21 mouse cellular contexts compared by ENCODE assay signal in genomic region chr10:44450835-44451234, GRCm38 (mm10).
DNase-seq lines count a peak whose midpoint lies in the region; ATAC-seq and TF ChIP-seq lines count a peak whose summit lies in the region.
"Had no signal": no experiment of that assay in that cellular context is flagged by ENCODE, and none has a peak within 500 bp of the region (broad histone marks: within the 10 kb centered on the region; RNA-seq: fewer than 3 reads in every experiment).

No protein-coding gene starts in this region.

- peaks cover 7% of the 10 kb centered on the region; the same call in 1 of the 2 replicates for H3K4me1 ChIP-seq in intestine, embryonic 14.5 days (replicated peaks; ENCODE audit: control insufficient read depth, insufficient read depth, low read length)
- H3K4me1 ChIP-seq in intestine, embryonic 16.5 days (ENCODE audit: control insufficient read depth, insufficient read depth, low read length): peaks cover 8% of the 10 kb centered on the region
- H3K4me1 ChIP-seq: embryonic facial prominence, embryonic 12.5 days; forebrain, embryonic 13.5 days; forebrain, embryonic 15.5 days had no signal

- no peaks in the 10 kb centered on the region for H3K36me3 ChIP-seq in intestine, embryonic 14.5 days (ENCODE audit: control insufficient read depth, insufficient read depth, low read length)
- H3K36me3 ChIP-seq in intestine, embryonic 16.5 days (ENCODE audit: control insufficient read depth, insufficient read depth, low read length): no peaks in the 10 kb centered on the region
- H3K36me3 ChIP-seq: embryonic facial prominence, embryonic 10.5 days; embryonic facial prominence, embryonic 12.5 days; forebrain, embryonic 15.5 days had no signal

- ATAC-seq in intestine, embryonic 14.5 days (replicated peaks; ENCODE audit: low FRiP score, low TSS enrichment, low read depth): no peak
- ATAC-seq in intestine, embryonic 16.5 days: no peak
- ATAC-seq: CD4-positive, CD25-positive, alpha-beta regulatory T cell, adult 4 months; forebrain, embryonic 13.5 days; forebrain, embryonic 15.5 days had no signal

- H3K9ac ChIP-seq in intestine, embryonic 14.5 days (ENCODE audit: low read length): no peak overlapping the region
- H3K9ac ChIP-seq in intestine, embryonic 16.5 days (ENCODE audit: low read depth, low read length): no peak overlapping the region
- H3K9ac ChIP-seq: embryonic facial prominence, embryonic 12.5 days; forebrain, embryonic 13.5 days; forebrain, embryonic 15.5 days had no signal

- H3K4me2 ChIP-seq in intestine, embryonic 14.5 days (ENCODE audit: low read length): 0 out of 2 replicates have a peak overlapping the region, but pooled peaks have one; percentile 92
- H3K4me2 ChIP-seq in intestine, embryonic 16.5 days (ENCODE audit: low read depth, low read length): 0 out of 2 replicates have a peak overlapping the region, but pooled peaks have one; percentile 14
- H3K4me2 ChIP-seq: embryonic facial prominence, embryonic 12.5 days; forebrain, embryonic 13.5 days; forebrain, embryonic 15.5 days had no signal

- H3K27ac ChIP-seq in intestine, embryonic 14.5 days (ENCODE audit: low read depth): no peak overlapping the region
- no peak overlapping the region for H3K27ac ChIP-seq in intestine, embryonic 16.5 days (ENCODE audit: low read length)
- H3K27ac ChIP-seq in layer of hippocampus, adult 2 months: no peak overlapping the region
- H3K27ac ChIP-seq in left cerebral cortex, adult 2 months: no peak overlapping the region
- H3K27ac ChIP-seq: embryonic facial prominence, embryonic 10.5 days; embryonic facial prominence, embryonic 12.5 days; forebrain, embryonic 13.5 days; forebrain, embryonic 15.5 days had no signal

- intact Hi-C loops in left cerebral cortex, adult 2 months (cut with DNase I): no loop called here

- H3K4me3 ChIP-seq in intestine, embryonic 14.5 days (ENCODE audit: low read depth, low read length): no peak overlapping the region
- H3K4me3 ChIP-seq in intestine, embryonic 16.5 days (ENCODE audit: low read length): no peak overlapping the region
- no peak overlapping the region for H3K4me3 ChIP-seq in layer of hippocampus, adult 2 months
- H3K4me3 ChIP-seq in left cerebral cortex, adult 2 months: no peak overlapping the region
- H3K4me3 ChIP-seq: embryonic facial prominence, embryonic 10.5 days; embryonic facial prominence, embryonic 12.5 days; forebrain, embryonic 13.5 days; forebrain, embryonic 15.5 days had no signal

- 72% methylated on average over 2 of the region's 2 CpGs for WGBS in intestine, embryonic 14.5 days
- 68% methylated on average over 2 of the region's 2 CpGs for WGBS in intestine, embryonic 16.5 days

- H3K27me3 ChIP-seq in intestine, embryonic 14.5 days (replicated peaks; ENCODE audit: control insufficient read depth, insufficient read depth, low read length): peaks cover 5% of the 10 kb centered on the region
- H3K27me3 ChIP-seq in intestine, embryonic 16.5 days (replicated peaks; ENCODE audit: control insufficient read depth, insufficient read depth, low read length): no peaks in the 10 kb centered on the region

- no peaks in the 10 kb centered on the region for H3K9me3 ChIP-seq in intestine, embryonic 14.5 days (ENCODE audit: control insufficient read depth, low read length)
- no peaks in the 10 kb centered on the region for H3K9me3 ChIP-seq in intestine, embryonic 16.5 days (ENCODE audit: control insufficient read depth, low read length)
- H3K9me3 ChIP-seq: embryonic facial prominence, embryonic 10.5 days; embryonic facial prominence, embryonic 12.5 days; forebrain, embryonic 13.5 days; forebrain, embryonic 15.5 days had no signal

- TF ChIP-seq CTCF in layer of hippocampus, adult 2 months (conservative IDR thresholded peaks at IDR 0.05): no peak
- TF ChIP-seq CTCF in left cerebral cortex, adult 2 months (IDR thresholded peaks at IDR 0.05): no peak

- DNase-seq in heart, adult 11 months: peak; percentile 12
- no peak for DNase-seq in heart, adult 9 months (ENCODE audit: low spot score in 2 of 2)
- no peak for DNase-seq in intestine, embryonic 14.5 days (ENCODE audit: low spot score)
- DNase-seq in layer of hippocampus, adult 2 months (ENCODE audit: low spot score in 2 of 2): no peak
- no peak for DNase-seq in left cerebral cortex, adult 2 months (ENCODE audit: extremely low spot score in 1 of 2, low spot score in 2 of 2)
- no peak for DNase-seq in cerebellum, adult 18-20 months
- DNase-seq: adrenal gland, adult 2 months; adrenal gland, postnatal 10 days; adrenal gland, postnatal 25 days; B cell, adult 2 months; cerebellum, adult 11 months; cerebellum, adult 2 months; cerebellum, adult 9-10 months; cerebellum, postnatal 10 days; cerebellum, postnatal 25 days had no signal
